Mouse (Mus musculus) megakaryocyte, adult 5-6 weeks (primary cell): Measurements from ENCODE around the gene Fmnl1. TPM values are rescaled to one million over a fixed set of nuclear protein-coding genes. Genes with fewer than 3 reads are reported as not detected.

Experiments used
- ATAC-seq: 2 replicates; pipeline ENCODE4 v1.8.0; 2016; ENCODE audit warnings: mild to moderate bottlenecking, inconsistent platforms; ENCODE audit not compliant: poor library complexity, severe bottlenecking
- total RNA-seq, 2 experiments: library from RNA; stranded (forward) in 1 of 2; stranded (reverse) in 1 of 2; fragments of 153-499, 151-499 nt in 1 of 2; fragments of 221-1000, 200-1000 nt in 1 of 2; gene quantifications; 2 replicates each; pipeline versions ENCODE4 v1.2.3 to v1.2.4; 2015 to 2017

The Fmnl1 gene
- total RNA-seq (2015) (387 and 407 TPM in 2 replicates), total RNA-seq (2017) (126 and 152 TPM in 2 replicates)

DNA sequence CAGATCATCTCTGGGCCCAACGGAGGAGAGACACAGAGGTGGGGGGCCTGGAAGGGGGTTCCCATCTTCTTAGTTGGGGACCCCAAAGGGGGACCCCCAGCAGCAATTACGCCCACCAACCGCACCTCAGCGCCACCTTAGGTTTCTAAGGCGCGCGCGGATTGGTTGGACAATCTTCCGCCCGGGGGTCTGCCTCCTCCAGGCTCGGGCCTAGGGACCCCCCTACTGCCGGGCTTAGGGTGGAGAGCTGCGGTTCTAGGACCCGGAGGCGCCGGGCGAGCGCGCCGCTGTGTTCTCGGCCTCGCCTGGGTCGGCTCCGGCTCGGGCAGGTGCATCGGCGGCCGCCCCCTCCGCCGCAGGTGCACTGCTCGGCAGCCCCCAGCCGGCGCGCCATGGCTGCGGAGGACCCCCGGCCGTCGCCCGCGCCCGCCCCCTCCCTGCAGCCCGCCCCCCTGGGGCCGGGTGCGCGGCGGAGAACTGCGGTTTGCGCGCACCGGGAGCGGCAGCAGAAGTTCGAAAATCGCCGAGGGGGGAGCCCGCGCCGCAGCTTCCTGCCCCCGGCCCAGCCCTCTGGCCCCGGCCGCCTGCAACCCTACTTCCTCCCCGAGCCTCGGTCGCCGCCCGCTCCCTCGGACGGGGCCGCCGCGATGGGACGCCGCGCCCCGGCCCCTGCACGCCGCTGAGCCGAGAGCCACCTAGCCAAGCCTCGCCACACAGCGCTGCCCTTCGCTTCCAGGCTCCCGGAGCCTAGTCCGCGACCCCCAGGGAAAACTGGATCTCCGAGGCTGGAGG, at the start of gene Fmnl1:
Gene Fmnl1, plus strand, starts transcription at position 614 of the 792 bp plus-strand sequence.
- peak; percentile 58 for ATAC-seq

DNA sequence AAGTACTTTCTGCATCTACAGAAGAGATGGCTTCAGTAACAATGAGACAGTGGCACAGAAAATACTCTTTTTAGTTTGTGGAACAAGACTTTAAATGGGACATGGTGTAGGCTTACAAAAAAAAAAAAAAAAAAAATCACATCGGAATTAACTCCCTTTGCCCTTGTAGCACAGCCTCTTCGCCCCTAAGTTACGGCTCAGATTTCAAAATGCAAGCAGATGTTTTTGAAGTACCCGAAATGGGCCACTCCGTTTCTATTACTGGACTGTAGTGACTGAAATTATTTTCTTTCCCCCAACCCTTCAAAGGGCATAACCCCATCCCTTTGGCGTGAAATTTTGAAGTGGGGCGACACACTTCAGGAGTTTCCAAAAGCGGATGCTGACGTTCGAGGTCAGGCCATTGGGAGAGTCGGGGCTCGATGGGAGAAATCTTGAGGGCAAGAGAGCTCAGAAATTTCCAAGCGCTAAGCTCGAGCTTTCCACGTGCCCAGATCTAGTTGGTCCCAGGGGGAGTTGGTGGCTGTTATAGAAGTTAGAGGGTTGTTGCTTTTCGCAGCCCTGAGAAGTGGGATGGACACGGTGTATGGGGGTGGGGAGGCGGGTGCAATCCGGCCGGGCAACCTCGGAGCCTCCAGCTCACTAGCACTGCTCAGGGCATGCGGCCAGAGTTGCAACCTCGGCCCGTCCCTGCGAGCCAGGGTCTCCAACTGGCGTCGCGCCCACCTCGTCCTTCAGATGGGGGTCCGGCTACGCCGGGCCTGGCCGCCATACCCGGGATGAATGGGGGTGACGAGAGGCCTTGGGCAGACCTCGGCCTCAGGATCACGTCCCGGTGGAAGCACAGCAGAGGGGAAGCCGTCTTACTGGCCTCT, 39.0 kb upstream of the Fmnl1 start, which contains the start of gene Hexim2:
Gene Hexim2, plus strand, starts transcription at position 729 of the 875 bp plus-strand sequence.
- ATAC-seq, result peak; percentile 17; the same call in 1 of the 2 replicates

GRCm38 (mm10) chr11:103132576-103133455, 38.1 kb upstream of the Fmnl1 start:
- ATAC-seq, result peak; percentile 95

DNA sequence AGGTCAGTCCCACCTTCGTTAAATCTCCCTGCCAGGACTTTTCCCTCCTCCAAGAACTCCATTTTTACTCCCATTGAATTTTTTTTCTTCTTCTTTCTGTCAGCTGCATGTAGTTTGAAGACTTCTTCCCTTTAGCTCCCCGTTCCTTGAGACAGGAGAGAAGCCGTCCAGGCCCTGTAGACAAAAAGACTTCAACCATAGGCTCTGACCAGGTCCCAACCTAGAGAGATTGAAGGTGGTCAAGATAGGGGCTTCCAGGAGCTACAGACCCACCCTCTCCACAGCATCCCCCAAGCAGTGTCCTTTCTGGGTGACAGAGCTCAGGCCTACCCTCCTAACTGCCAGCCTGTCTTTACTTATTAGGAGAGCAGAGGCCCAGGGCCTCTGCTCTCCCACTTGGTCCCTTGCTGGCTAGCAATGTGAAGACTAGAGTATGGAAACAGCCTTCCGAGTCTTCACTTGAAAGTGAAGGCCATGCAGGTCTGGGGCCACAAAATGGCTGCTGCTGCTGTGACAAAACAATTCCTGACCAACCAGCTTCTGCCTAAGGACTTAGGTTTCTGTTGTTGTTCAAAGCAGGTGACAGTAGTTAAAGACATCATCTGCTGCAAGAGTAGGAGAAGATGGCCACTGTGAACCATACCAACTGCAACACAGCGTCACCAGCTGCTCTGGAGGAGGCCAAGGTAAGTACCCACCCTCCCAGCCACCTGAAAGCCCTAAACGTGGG, 37.3 kb upstream of the Fmnl1 start:
- ATAC-seq, result no peak

DNA sequence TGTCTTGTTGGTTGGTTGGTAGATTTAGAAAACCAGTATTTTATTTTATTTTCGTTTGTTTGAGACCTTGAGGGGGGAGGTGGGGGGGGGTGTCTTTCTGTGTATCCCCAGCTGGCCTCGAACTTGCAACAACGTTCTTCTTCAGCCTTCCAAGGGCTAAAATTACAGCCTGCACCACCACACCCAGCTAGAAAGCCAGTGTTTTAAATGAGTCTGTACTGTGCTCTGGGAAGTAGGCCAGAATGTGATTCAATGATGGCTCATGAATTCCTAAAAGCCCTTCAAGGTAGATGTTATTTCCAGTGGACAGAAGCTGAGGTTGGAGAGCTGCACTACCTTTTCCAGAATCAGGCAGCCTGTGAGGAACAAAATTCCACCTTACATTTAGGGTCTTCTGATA, 36.7 kb upstream of the Fmnl1 start:
- ATAC-seq, result no peak

GRCm38 (mm10) chr11:103136039-103136577, 34.8 kb upstream of the Fmnl1 start:
- ATAC-seq, result no peak

DNA sequence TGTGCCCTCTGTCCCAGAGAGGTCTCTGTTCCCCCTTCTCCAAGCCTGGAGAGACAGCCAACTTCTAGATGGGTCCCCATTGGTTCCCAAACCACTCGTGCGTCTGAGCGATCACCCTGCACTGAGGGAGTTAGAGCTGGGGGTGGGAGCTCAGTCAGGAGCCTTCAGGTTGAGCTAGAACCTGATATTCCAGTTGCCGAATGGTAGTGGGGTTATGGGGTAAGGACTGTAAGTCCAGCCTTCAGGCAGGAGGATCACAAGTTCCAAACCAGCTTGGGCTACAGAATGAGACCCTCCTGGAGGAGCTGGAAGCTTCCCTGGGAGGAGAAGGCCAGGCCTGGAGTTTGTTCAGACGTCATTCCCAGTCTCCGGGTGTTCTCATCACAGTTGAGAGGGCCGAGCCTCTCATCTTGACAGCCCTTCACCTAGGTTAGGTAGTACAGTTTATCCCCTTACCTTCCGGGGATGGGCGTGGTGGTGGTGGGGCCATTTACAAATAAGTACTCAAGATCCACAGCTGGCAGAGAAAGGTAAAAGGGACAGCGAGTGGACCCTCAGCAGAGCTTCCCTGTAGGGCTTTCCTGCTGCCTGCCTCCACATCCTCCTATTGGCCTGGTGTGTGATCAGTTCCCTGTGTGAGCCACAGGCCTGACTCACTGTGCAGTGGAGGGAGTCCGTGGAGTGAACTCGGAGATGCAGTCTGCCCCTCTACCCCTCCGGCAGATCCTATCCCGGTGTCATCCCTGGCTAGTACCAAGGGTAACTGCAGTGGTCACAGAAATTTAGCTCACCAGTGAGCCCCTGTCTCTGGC, 30.8 kb upstream of the Fmnl1 start:
- no peak for ATAC-seq

- ATAC-seq, result no peak
These were observed 30.2 kb upstream of the Fmnl1 start for GRCm38 (mm10) chr11:103140763-103141100.

- ATAC-seq, result no peak
These were observed 29.6 kb upstream of the Fmnl1 start for GRCm38 (mm10) chr11:103141101-103141943.

- ATAC-seq, result no peak
These were observed 29.0 kb upstream of the Fmnl1 start for GRCm38 (mm10) chr11:103141944-103142255.

- ATAC-seq, result peak; percentile 40; the same call in 1 of the 2 replicates
These were observed 28.3 kb upstream of the Fmnl1 start for GRCm38 (mm10) chr11:103142441-103143182.

GRCm38 (mm10) chr11:103144309-103145285, 26.3 kb upstream of the Fmnl1 start:
- no peak for ATAC-seq

- peak; percentile 56 for ATAC-seq
These were observed 24.5 kb upstream of the Fmnl1 start for GRCm38 (mm10) chr11:103146386-103146785.

DNA sequence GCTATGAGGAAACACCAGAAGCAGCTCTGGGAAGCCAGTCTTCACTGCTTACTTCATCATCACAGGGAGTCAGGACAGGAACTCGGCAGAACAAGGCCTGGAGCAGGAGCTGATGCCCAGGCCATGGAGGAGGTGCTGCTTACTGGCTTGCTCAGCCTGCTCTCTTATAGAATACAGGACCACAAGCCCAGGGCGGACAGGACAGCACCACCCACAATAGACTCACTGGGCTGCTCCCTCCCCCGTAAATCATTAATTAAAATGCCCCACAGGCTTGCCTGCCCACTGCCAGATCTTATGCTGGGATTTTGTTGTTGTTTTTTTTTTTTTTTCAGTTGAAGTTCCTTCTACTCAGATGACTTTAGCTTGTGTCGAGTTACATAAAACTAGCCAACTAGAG, 23.1 kb upstream of the Fmnl1 start:
- ATAC-seq, result no peak

DNA sequence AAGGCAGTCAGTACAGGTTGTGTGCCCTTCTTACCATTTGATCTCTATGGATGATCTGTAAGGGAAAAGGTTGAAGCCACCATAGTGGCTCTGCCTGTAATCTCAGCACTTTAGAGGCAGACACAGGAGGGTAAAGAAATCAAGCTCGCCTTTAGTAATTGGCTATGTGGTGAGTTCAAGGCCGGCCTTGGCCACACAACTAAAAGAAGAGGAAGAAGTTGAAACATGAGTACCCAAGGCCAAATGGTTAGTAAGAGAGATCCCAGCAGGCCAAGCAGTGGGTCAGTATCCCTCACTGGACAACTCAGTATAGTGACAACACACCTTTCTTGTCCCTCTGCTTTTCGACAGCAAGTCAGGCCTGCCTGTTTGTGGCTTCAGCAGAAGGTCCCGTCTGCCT, 21.1 kb upstream of the Fmnl1 start:
- ATAC-seq, result no peak
